Mouse (Mus musculus): Measurements from ENCODE around the gene Gm42688. TPM values are rescaled to one million over a fixed set of nuclear protein-coding genes. Genes with fewer than 3 reads are reported as not detected.

Gm42688 gene
- total RNA-seq, 2 experiments from 2014 or later = 1.4 to 2.3 TPM

DNA sequence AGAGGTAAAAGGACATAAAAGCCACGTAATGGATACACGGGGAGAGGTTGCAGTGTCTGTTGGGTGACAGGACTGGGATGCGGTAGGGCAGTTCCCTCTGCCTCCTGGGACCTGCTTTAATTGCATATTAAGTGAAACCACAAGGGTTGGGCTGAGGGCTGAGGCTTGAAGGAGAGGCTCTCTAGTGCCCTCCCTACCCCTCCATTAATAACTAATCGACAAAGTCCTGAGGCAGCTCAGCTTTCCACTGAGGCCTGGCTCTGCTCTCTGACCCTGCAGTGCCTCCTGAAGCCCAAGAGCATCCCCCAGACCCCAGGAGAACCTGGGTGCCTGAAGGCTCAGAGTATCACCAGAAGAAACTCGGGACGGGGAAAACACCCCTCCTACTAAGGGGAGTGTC lies 16.9 kb upstream of the Gm42688 start:
- DNase-seq = no peak

DNA sequence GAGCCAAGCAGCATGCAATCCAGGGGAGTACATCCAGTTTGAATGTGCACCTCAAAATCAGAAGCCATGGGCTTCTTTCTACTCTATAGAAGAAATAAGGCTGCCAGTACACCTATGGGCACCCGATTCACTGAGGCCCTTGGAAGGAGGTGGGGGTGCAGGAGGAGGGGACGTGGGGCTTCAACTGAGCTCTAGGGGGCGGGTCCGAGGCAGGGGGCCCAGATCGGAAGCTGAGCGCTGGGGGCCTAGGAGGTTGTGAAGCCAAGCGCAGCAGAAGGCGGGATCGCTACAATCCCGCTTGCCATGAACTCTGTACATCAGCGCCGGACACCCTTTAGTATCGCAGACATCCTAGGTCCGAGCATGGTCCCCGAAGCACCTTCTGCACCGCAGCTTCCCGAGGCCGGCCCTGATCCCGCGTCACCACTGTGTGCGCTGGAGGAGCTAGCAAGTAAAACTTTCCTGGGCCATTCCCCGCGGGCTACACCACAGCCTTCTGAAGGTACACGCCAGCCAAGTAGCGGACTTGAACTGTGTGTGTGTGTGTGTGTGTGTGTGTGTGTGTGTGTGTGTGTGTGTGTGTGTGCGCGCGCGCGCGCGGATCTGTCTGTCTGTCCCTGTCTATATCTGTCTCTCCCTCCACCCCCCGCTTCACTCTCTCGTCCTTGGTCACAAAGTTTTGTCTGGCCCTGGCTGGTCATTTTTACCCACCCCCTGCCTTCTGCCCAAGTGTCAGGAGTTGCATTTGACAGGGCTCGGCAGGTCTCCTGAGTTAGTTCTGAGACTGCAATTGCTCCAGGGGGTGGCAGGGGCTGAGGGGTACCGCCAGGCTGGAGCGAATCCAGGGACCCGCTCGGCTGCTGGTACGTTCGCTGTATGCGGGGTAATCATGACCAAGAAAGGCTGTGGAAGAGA lies 15.0 kb upstream of the Gm42688 start, which contains the start of gene Lbx2:
Gene Lbx2, plus strand, starts transcription at position 247 of the 915 bp plus-strand sequence.
- DNase-seq = peak; percentile 25

GRCm38 (mm10) chr6:83087205-83087925 lies 14.1 kb upstream of the Gm42688 start:
- DNase-seq = peak; percentile 42

- no peak for DNase-seq
Observed at GRCm38 (mm10) chr6:83087926-83088260, 13.5 kb upstream of the Gm42688 start.

- no peak for DNase-seq
Observed at GRCm38 (mm10) chr6:83092416-83093127, 8.8 kb upstream of the Gm42688 start.

- DNase-seq = no peak
Observed at GRCm38 (mm10) chr6:83095968-83096367, 5.4 kb upstream of the Gm42688 start.

- no peak for DNase-seq
Observed at GRCm38 (mm10) chr6:83098411-83098810, 3.0 kb upstream of the Gm42688 start.

DNA sequence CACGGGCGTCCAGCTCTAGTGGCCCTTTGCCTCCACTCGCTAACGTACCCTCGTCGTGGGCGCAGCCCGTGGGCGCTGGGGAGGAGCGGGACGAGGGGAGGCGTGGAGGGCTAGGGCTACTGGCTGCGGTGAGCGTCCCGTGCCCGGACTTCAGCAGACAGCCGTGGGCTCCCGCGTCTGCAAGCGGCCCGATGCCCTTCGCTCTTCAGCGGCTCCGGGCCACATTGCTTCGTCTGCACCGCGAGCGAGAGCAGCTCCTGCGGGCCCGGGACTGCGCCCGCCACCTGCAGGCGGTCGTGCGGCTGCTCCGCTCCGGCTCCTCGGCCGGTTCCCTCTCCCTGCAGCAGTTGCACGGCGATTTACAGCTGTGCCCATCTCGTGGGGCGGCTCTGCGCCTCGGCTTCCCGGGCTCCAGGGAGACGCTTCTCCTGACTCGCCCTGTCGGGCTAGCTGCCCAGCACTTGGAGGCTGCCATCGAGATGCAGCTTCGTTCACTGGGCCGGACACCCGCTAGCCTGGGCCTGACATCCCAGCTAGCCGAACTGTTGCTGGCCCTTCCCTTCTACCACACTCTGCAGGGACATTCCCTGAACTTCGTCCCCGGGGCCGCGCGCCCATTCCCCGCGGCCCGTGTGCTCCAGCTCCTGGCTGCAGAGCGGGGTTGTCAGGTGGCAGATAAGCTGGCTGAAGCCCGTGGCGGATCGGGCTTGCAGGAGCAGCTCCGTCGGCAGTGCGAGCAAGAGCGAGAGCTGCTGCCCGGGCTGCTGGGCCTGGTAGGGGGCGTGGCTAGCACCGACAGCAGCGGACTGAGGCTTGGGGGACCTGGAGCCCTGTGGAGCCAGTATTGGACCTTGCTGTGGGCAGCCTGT lies 505 bp downstream of the Gm42688 start:
- peak; percentile 70 for DNase-seq

DNA sequence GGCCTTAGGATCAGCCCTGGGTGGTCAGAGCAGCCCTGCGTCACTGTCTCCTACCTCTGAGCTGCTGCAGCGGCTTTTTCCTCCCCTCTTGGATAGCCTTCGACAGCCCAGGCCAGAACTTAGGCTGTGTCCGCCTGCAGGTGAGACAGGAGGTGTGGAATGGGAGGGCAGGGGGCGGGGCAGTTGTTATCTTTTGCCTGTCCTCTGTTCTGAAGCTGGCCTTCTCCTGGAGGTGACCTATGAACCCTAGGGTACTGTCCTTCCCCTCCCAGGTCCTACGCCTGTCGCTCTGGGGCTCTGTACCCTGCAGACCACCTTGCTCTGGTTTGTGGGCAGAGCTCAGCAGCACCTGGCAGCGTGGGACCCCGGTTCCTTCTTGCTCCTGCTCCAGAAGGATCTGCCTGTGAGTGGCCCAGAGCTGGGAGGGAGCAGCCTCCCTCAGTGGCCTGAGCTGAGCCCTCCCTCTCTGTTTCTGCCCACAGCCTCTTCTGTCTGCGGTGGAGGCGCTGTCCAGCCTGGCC lies 1.8 kb downstream of the Gm42688 start:
- no peak for DNase-seq

DNA sequence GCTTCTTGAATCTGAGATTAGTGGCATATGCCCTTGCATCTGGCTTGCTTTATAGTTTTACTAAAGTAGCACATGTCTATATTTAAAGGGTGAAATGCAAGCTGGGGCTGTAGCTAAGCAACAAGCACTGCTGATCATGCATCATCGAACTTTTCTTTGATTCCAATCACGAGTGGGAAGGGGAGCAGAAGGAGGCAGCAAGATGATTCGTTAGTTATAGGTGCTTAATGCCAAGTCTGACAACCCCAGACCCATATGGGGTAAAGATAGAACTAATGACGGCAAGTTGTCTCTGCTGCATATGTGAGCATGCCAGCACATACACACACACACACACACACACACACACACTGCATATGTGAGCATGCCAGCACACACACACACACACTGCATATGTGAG lies 2.7 kb downstream of the Gm42688 start:
- DNase-seq = no peak

DNA sequence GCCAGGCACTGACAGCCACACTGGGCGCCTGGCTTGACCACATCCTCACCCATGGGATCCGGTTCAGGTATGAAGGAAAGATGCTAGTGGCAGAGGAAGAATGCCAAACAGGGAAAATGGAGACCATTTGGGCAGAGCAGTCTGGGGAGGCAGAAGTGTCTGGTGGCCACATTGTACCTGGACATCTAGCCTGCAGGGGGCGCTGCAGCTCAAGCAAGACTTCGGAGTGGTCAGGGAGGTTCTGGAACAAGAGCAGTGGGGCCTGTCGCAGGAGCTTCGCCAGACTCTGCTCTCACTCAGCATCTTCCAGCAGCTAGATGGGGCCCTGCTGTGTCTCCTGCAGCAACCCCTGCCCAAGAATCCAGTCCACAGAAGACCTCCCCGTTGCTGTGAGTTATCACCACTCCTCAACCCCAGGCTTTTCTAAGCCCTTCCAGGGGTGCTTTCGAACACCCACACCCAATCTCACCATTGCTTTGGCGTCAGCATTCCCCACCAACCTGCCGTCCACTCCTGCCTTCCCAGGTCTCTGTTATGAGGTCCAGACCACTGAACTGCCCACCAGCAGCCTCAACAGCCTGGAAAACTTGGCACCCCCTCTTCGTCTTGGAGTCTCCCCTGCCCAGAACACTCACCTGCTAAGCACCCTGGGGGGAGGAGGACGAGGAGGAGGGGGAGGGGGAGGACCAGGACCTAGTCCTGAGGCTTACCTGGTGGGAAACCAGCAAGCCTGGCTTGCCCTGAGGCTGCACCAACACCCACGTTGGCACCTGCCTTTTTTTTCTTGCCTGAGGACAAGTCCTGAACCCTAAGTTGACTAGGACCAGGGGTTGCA lies 6.4 kb downstream of the Gm42688 start:
- peak; percentile 88 for DNase-seq

GRCm38 (mm10) chr6:83108762-83109668 lies 7.6 kb downstream of the Gm42688 start, which contains the start of gene Mrpl53:
Gene Mrpl53 (plus strand): TSS chr6:83109040.
- DNase-seq = peak; percentile 84

DNA sequence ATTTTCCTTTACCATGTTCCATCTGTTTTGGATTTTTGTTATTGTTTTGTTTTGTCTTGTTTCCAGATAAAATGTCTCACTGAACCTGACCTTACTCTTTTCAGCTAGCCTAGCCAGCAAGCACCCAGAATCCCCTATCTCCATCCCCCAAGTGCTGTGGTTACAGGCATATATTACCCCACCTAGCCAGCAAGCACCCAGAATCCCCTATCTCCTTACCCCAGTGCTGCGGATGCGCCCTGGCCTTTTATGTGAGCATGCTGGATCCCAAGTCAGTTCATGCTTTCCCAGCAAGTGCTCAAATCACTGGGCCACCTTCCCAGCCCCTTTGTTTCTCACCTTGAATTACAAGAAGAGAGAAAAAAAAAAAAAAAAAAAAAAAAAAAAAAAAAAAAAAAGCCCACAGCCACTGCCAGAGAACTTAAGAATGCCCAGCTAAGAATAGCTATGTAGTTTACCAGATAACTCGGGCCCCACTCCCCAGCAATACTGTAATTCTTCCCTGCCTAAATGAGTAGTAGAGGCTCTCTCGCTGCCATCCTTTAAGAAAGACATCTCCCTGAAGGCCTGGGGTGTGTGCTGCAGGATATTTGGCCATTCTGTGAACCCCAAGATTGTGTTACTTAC lies 10.2 kb downstream of the Gm42688 start:
- DNase-seq = no peak

DNA sequence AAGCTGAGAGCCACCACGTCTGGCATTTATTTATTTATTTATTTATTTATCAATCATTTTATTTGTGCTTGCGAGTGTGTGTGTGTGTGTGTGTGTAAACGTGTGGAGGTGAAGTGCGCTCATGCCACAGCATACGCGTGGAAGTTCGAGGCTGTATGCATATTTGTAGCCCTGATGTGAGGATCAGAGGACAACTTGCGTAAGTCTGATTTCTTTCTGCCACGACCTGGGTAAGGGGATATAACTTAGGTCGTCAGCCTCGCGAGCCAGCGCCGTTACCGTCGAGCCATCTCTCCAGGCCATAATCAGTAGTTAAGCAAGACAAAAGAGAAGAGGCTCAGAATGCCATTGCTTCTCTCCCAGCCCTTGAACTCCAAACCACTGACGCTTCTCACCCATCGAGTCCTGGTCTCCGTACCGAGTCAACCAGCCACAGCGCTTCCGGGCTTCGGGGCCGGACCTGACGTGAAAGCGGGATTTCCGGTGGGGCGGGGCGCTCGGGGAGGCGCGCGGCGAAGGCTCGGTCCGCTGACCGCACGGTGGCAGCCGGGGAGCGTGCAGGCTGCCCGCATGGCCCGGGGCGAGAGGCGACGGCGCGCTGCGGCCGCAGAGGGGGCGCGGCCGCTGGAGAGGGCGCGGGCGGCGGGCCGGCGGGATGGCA lies 13.7 kb downstream of the Gm42688 start, which contains the start of gene Mogs:
Gene Mogs, plus strand, starts transcription at position 486 of the 661 bp plus-strand sequence.
- peak; percentile 94 for DNase-seq

DNA sequence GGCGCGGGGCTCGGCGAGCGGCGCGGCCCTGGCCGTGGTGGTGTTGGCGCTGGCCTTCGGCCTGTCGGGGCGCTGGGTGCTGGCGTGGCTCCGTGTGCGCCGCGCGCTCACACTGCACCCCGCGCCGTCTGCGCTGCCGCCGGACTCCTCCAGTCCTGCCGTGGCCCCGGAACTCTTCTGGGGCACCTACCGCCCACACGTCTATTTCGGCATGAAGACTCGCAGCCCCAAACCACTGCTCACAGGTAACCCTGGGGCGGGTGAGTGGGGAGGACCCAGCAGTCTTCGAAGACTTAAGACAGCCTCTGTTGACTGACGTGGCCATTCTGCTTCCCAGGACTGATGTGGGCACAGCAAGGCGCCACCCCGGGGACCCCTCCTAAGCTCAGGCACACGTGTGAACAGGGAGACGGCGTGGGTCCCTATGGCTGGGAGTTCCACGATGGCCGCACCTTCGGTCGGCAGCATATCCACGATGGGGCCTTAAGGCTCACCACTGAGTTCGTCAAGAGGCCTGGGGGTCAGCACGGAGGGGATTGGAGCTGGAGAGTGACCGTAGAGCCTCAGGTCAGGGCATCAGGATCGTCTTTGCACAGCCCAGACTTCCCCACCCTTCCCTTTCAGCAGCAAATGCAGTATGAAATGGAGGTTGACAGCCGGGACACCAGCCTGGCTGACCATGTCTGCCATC lies 14.4 kb downstream of the Gm42688 start:
- DNase-seq = no peak

DNA sequence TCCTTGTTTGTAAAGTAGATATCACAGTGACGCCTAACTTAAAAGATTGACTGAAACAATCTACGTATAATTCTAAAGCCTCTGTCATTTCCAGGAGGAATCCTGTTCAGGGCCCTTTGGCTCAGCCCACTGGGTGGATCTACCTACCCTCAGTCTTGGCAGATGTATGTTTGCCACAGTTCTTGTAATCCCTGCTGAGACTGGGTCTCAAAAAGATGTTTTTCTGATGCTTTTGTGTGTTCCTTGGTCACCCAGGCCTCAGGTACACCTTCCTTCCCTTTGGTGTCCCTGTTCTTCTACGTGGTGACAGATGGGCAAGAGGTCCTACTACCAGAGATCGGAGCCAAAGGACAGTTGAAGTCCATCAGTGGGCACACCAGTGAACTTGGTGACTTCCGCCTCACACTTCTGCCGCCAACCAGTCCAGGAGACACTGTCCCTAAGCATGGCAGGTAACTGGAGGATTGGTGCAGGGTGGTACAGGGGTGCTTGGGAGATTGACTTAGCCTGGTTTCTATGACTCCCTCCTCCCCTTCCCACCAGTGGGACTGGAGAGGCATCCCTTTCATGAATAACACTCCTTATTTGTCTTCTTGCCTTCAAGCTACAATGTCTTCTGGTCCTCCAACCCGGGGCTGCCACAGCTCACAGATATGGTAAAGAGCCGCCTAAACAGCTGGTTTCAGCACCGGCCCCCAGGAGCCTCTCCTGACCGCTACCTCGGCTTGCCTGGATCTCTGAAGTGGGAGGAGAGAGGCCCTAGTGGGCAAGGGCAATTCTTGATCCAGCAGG lies 15.2 kb downstream of the Gm42688 start:
- no peak for DNase-seq

GRCm38 (mm10) chr6:83117165-83117438 lies 15.7 kb downstream of the Gm42688 start:
- DNase-seq = no peak

Data from gastrocnemius, postnatal 10 days (tissue).